Mouse (Mus musculus): ENCODE data around the gene Ece1.

- TF ChIP-seq GATA1 (IDR thresholded peaks at IDR 0.05; ENCODE audit: low read depth, low read length) (no peak), TAL1 (IDR thresholded peaks at IDR 0.05; ENCODE audit: low read length) (no peak), CTCF (IDR thresholded peaks at IDR 0.05 in 2 of 3, conservative IDR thresholded peaks at IDR 0.05 in 1 of 3; ENCODE audit: control insufficient read depth in 1 of 3, insufficient read depth in 1 of 3, low read depth in 2 of 3, low read length in 3 of 3, poor library complexity in 1 of 3, severe bottlenecking in 1 of 3) (no peak), MEF2A (IDR thresholded peaks at IDR 0.05; ENCODE audit: extremely low read depth, insufficient replicate concordance, low read depth, low read length, poor library complexity, severe bottlenecking) (no peak), POLR2A (IDR thresholded peaks at IDR 0.05; ENCODE audit: control insufficient read depth in 1 of 2, insufficient read depth in 1 of 2, low read depth in 1 of 2, low read length in 2 of 2, poor library complexity in 1 of 2) (no peak), E2F4 (IDR thresholded peaks at IDR 0.05; ENCODE audit: borderline replicate concordance, low read depth, low read length) (no peak), MAX (IDR thresholded peaks at IDR 0.05; ENCODE audit: low read length) (no peak), CHD1 (IDR thresholded peaks at IDR 0.05; ENCODE audit: low read depth, low read length) (no peak), EP300 (IDR thresholded peaks at IDR 0.05; ENCODE audit: low read depth in 1 of 2, low read length in 2 of 2) (no peak)
Measured at GRCm38 (mm10) chr4:137908915-137909314, 46.9 kb downstream of the Ece1 start.
